Mouse (Mus musculus): ENCODE results near the gene Kera.

DNA sequence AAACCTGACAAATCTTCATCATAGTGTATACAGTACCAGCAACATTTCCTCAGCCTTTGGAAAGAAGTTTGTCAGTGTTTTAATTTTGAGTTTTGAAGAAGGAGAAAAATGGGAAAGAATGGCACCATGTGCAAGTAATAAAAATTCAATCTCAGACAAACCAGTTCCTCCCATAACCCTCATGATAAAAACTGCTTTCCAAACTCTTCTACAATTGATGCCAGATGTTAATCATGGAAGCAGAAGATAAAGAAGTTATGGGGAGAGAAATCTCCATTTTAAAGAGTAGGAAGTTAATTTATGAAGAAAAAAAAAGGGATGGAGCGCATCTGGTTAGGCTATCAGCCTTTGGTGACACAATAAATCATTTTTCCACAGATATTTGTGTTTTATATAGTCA lies 19.9 kb downstream of the Kera start:
- no peak for TF ChIP-seq CTCF (IDR thresholded peaks at IDR 0.05; ENCODE audit: borderline replicate concordance, control insufficient read depth, extremely low read depth, insufficient read depth, low read length, poor library complexity)
- no peak for TF ChIP-seq POLR2A (IDR thresholded peaks at IDR 0.05; ENCODE audit: control insufficient read depth, extremely low read depth, insufficient read depth, low read length, poor library complexity)

All from thymus, adult 2 months (tissue).